ENCODE assay signal across 15 mouse cellular contexts in the genomic region with DNA sequence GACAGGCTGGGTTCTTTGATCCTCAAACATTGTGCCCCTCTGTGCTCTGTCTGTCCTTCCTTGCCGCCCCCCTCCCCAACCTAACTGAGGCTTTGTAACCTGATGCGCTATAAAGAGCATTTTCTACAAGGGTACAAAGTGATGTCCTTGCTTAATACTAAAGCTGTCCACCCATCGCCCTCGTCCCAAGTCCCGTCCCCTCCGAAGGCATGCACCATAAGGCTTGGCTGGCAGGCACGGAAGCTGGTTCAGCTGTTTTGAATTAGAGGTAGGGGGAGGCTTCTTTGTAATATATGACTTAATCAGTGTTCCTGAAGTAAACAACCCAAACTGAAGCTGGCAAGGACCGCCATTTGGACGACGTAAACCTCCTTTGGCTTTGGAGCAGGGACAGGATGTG. TPM values are rescaled to one million over a fixed set of nuclear protein-coding genes. Genes with fewer than 3 reads are reported as not detected.
"Had no signal": no experiment of that assay in that cellular context is flagged by ENCODE, and none has a peak within 500 bp of the region (broad histone marks: within the 10 kb centered on the region; RNA-seq: fewer than 3 reads in every experiment).

No protein-coding gene starts in this region.

- H3K4me3 ChIP-seq: kidney, embryonic 15.5 days; midbrain, embryonic 12.5 days; myocyte; stomach, embryonic 15.5 days had no signal

- H3K9ac ChIP-seq: kidney, embryonic 15.5 days; liver, embryonic 14.5 days; midbrain, embryonic 12.5 days; stomach, embryonic 15.5 days had no signal

- DNase-seq: kidney, adult 2 months; kidney, postnatal 14 days; left cerebral cortex, postnatal 4 days; liver; lung, adult 18-20 months; retina, postnatal 1 day; right cerebral cortex, postnatal 4 days; spleen, adult 18-20 months; thymus, postnatal 36 days had no signal

- H3K36me3 ChIP-seq: kidney, embryonic 15.5 days; midbrain, embryonic 12.5 days; stomach, embryonic 15.5 days had no signal

- H3K27ac ChIP-seq: kidney, embryonic 15.5 days; liver, embryonic 14.5 days; midbrain, embryonic 12.5 days; stomach, embryonic 15.5 days had no signal

- H3K4me2 ChIP-seq: kidney, embryonic 15.5 days; midbrain, embryonic 12.5 days; stomach, embryonic 15.5 days had no signal

- H3K9me3 ChIP-seq: kidney, embryonic 15.5 days; midbrain, embryonic 12.5 days; stomach, embryonic 15.5 days had no signal

- H3K27me3 ChIP-seq: kidney, embryonic 15.5 days; midbrain, embryonic 12.5 days; stomach, embryonic 15.5 days had no signal

- ATAC-seq: midbrain, embryonic 16.5 days had no signal

- H3K4me1 ChIP-seq: kidney, embryonic 15.5 days; midbrain, embryonic 12.5 days; stomach, embryonic 15.5 days had no signal

RNA-seq across cellular contexts. Expression of a gene that starts 51.0 kb away (rescaled TPM):
- polyA plus RNA-seq: myocyte had no signal
